Mouse (Mus musculus) kidney, embryonic 15.5 days (tissue): ENCODE results near the gene Dhrs7b. TPM values are rescaled to one million over a fixed set of nuclear protein-coding genes. Genes with fewer than 3 reads are reported as not detected.

Experiments
- ATAC-seq: fragments of 200-750 bp; cut with Nextera tagmentation; replicated peaks from 2 replicates; pipeline ENCODE4 v1.8.0; 2017; ENCODE audit warnings: moderate TSS enrichment; ENCODE audit not compliant: low FRiP score
- H3K27ac ChIP-seq: fragments of 300-500 bp; sonication (generic); 2 replicates; pipeline ENCODE4 v1.5.1; 2015; ENCODE audit warnings: mild to moderate bottlenecking, inconsistent platforms
- H3K27me3 ChIP-seq: fragments of 300-500 bp; sonication (generic); 2 replicates; pipeline ENCODE4 v1.6.1; 2015; ENCODE audit warnings: inconsistent platforms
- H3K36me3 ChIP-seq: fragments of 300-500 bp; sonication (generic); 2 replicates; pipeline ENCODE4 v1.6.1; 2015; ENCODE audit warnings: inconsistent platforms
- H3K4me1 ChIP-seq: fragments of 300-500 bp; sonication (generic); 2 replicates; pipeline ENCODE4 v1.6.1; 2015; ENCODE audit warnings: inconsistent platforms
- H3K4me2 ChIP-seq: fragments of 300-500 bp; sonication (generic); 2 replicates; pipeline ENCODE4 v1.6.1; 2015; ENCODE audit warnings: moderate library complexity, mild to moderate bottlenecking, inconsistent platforms
- H3K4me3 ChIP-seq: fragments of 300-500 bp; sonication (generic); replicated peaks from 2 replicates; pipeline ENCODE4 v1.5.1; 2015; ENCODE audit warnings: mild to moderate bottlenecking, inconsistent platforms
- H3K9ac ChIP-seq: fragments of 300-500 bp; sonication (generic); 2 replicates; pipeline ENCODE4 v1.6.1; 2015; ENCODE audit warnings: mild to moderate bottlenecking, inconsistent platforms
- H3K9me3 ChIP-seq: fragments of 300-500 bp; sonication (generic); replicated peaks from 2 replicates; pipeline ENCODE4 v1.6.1; 2016; ENCODE audit warnings: inconsistent platforms
- WGBS: fragments of 180-500 bp; shearing (Covaris S2); methylation state at CpG from one replicate; pipeline ENCODE4 v1.1.7; 2015; ENCODE audit warnings: mixed read lengths; 5-methylcytosine and 5-hydroxymethylcytosine counted together
- polyA plus RNA-seq: library from polyadenylated mRNA; unstranded; fragments of >200 nt; fragmentation: Nextera tagmentation; extraction: Ambion mirVana; gene quantifications from 2 replicates; pipeline ENCODE4 v1.2.1, GENCODE M21; 2015

Gene Dhrs7b
- 36.0 and 38.2 TPM in 2 replicates for polyA plus RNA-seq

DNA sequence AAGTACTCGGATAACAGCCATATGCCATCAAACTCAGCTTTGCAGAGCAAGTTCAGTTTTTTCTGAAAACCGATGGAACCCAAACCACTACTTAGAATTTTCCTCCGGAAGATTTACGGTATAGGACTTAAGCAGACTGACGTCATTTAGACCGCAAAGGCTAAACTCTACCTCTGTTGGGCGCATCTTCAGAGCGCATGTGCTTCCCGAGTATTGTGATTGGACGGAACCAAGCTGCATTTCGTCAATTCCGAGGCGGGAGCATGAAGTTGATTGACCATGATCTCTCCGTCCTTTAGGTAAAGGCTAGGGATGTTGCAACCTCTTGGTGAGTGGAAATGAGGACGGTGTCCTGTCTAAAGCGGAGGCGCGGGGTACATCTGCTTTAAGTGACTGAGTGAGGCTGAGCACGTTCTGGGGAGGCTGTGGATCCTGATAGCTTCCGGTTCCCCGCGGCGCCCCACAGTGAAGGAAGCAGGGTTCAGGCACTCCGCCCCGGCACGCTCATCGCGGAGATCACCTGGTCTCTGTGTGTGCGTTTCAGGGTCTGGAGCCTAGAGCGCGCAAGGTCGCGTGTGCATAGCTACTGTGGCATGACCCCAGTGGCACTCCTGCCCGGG lies at the start of gene Dhrs7b:
Gene Dhrs7b (plus strand): TSS at position 199 of the 620 bp plus-strand sequence.
- peak within 1 kb of the TSS; percentile 67 for H3K9ac ChIP-seq
- no peaks in the 10 kb centered on the region for H3K27me3 ChIP-seq
- ATAC-seq = peak; percentile 96
- peaks cover 6% of the 10 kb centered on the region for H3K4me1 ChIP-seq
- no peaks in the 10 kb centered on the region for H3K36me3 ChIP-seq
- peak within 1 kb of the TSS; percentile 78 for H3K4me2 ChIP-seq
- H3K27ac ChIP-seq = peak within 1 kb of the TSS; percentile 57
- H3K4me3 ChIP-seq = peak within 1 kb of the TSS; percentile 70
- no peaks in the 10 kb centered on the region for H3K9me3 ChIP-seq
- under 1% methylated on average over 34 of the region's 34 CpGs for WGBS

DNA sequence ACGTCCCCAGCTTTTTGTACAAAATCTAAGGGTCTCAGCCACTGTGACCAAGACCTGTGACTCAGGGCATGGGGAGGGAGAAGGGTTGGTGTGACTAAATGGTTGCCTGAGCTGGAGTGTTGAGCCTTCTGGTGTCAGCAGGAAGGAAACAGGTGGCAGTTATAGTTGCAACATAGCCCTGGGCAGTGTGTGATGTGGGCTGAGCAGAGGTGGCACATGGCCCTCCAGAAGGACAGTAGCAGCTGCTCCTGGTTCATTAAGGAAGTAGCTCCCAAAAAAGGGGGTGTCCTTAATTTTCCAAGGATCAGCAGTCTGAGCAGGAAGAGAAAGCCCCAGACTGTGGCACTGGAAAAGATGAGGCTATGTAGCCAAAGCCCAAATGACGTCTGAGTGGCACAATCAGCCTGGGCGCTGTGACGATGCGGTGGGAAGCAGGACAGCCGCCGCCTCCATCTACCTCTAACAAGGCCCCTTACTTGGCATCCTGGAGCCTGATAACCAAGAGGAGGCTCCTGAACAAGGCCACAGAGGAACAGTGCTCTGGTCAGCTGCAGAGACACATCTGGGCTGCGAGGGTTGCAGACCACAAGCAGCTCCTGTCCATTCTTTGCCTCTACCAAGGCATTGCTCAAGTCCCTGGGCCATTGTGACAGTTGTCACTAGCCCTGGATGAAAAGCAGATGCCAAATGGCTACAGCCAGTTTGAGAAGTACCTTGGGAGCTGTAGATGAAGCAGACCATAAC lies 46.1 kb upstream of the Dhrs7b start:
- no peak overlapping the region for H3K27ac ChIP-seq
- H3K27me3 ChIP-seq = no peaks in the 10 kb centered on the region
- H3K4me1 ChIP-seq = peaks cover 33% of the 10 kb centered on the region
- H3K4me2 ChIP-seq = no peak overlapping the region
- H3K36me3 ChIP-seq = peaks cover 91% of the 10 kb centered on the region
- no peak for ATAC-seq
- no peak overlapping the region for H3K9ac ChIP-seq
- no peak overlapping the region for H3K4me3 ChIP-seq
- WGBS = 93% methylated on average over 8 of the region's 8 CpGs
- H3K9me3 ChIP-seq = no peaks in the 10 kb centered on the region

DNA sequence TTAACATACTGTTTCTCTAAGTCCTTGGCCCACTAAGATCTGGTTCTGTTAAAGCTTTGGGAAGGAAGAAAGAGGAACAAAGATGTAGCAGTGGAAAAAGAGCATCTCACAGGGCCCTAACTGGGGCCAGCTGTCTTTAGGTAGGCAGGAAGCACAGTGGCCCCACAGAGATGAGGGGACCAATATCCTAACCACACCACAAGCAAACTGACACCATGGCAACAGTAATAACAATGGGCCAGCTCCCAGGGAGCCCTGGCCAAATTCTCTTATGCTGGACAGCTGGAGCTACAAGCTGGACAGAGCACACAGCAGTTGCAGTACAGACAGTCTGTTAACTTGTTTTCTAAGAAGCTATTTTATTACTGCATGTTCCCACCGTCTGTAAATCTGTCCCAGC lies 42.8 kb upstream of the Dhrs7b start:
- no peak overlapping the region for H3K4me3 ChIP-seq
- no peak overlapping the region for H3K9ac ChIP-seq
- no peaks in the 10 kb centered on the region for H3K27me3 ChIP-seq
- H3K36me3 ChIP-seq = peaks cover 95% of the 10 kb centered on the region
- no peaks in the 10 kb centered on the region for H3K9me3 ChIP-seq
- peaks cover under 1% of the 10 kb centered on the region for H3K4me1 ChIP-seq
- 70% methylated on average over 1 of the region's 1 CpGs for WGBS
- no peak for ATAC-seq
- no peak overlapping the region for H3K4me2 ChIP-seq
- no peak overlapping the region for H3K27ac ChIP-seq

DNA sequence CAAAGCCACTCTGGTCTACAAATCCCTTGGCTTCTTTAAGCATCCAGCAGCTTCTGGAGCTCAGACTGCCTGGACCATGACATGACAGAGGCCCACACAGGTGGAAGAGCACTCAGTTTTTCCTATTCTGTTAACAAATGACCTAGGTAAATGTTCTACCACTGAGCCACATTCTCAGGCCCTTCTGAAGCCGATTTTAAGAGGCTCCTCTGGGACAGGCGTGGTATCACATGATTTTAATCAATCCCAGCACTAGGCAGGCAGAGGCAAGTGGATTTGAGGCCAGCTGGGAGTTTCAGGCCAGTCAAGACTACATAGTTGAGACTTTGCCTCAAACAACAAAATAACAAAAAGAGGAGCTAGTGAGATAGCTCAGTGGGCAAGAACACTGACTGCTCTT lies 40.0 kb upstream of the Dhrs7b start:
- no peaks in the 10 kb centered on the region for H3K27me3 ChIP-seq
- no peak overlapping the region for H3K9ac ChIP-seq
- ATAC-seq = no peak
- 85% methylated on average over 2 of the region's 2 CpGs for WGBS
- H3K4me2 ChIP-seq = no peak overlapping the region
- no peaks in the 10 kb centered on the region for H3K9me3 ChIP-seq
- H3K36me3 ChIP-seq = peaks cover 91% of the 10 kb centered on the region
- no peak overlapping the region for H3K4me3 ChIP-seq
- no peak overlapping the region for H3K27ac ChIP-seq
- no peaks in the 10 kb centered on the region for H3K4me1 ChIP-seq

GRCm38 (mm10) chr11:60796342-60796741 lies 34.1 kb upstream of the Dhrs7b start:
- Histone ChIP-seq H3K4me2 (no peak overlapping the region), H3K36me3 (peaks cover 85% of the 10 kb centered on the region), H3K27me3 (no peaks in the 10 kb centered on the region), H3K27ac (no peak overlapping the region), H3K9ac (no peak overlapping the region), H3K4me1 (no peaks in the 10 kb centered on the region), H3K4me3 (no peak overlapping the region), H3K9me3 (no peaks in the 10 kb centered on the region)
- no peak for ATAC-seq
- WGBS = 85% methylated on average over 11 of the region's 11 CpGs

DNA sequence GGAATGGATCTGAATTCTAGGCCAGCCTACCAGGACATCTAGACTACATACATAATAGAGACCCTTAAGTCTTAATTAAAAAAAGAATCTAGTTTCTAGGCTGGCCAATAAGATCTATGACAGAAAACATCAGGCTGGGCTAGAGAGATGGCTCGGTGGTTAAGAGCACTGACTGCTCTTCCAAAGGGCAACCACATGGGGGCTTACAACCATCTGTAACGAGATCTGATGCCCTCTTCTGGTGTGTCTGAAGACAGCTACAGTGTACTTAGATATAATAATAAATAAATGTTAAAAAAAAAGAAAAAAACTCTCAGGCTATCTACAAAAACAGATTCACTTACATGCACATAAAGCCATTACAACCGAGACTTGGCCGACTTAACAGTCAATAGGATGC lies 30.5 kb upstream of the Dhrs7b start:
- Histone ChIP-seq H3K4me1 (no peaks in the 10 kb centered on the region), H3K27ac (no peak overlapping the region), H3K4me3 (no peak overlapping the region), H3K27me3 (no peaks in the 10 kb centered on the region), H3K36me3 (peaks cover 75% of the 10 kb centered on the region), H3K4me2 (no peak overlapping the region), H3K9me3 (no peaks in the 10 kb centered on the region), H3K9ac (no peak overlapping the region)
- ATAC-seq = no peak
- 89% methylated on average over 4 of the region's 4 CpGs for WGBS

DNA sequence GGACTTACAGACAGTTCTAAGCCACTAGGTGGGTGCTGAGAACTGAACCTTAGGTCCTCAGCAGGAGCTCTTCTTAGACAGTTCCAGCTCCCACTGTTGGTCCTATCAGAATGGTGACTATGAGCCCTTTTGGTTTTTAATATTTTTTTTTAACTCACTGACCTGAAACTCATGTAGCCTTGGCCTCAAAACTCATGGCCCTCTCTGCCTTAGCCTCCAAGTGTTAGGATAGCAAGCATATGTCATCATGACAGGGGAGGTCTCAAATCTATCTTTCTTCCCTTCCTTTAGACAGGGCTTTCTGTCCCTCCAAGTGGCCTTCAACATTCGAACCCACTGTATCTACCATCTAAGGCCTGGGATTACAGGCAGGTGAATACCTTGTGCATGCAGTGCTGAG lies 29.5 kb upstream of the Dhrs7b start:
- Histone ChIP-seq H3K27me3 (no peaks in the 10 kb centered on the region), H3K4me3 (no peak overlapping the region), H3K27ac (no peak overlapping the region), H3K9ac (no peak overlapping the region), H3K9me3 (no peaks in the 10 kb centered on the region), H3K36me3 (peaks cover 73% of the 10 kb centered on the region), H3K4me1 (no peaks in the 10 kb centered on the region), H3K4me2 (no peak overlapping the region)
- ATAC-seq = no peak
- whole genome bisulfite sequencing = 90% methylated on average over 1 of the region's 1 CpGs

DNA sequence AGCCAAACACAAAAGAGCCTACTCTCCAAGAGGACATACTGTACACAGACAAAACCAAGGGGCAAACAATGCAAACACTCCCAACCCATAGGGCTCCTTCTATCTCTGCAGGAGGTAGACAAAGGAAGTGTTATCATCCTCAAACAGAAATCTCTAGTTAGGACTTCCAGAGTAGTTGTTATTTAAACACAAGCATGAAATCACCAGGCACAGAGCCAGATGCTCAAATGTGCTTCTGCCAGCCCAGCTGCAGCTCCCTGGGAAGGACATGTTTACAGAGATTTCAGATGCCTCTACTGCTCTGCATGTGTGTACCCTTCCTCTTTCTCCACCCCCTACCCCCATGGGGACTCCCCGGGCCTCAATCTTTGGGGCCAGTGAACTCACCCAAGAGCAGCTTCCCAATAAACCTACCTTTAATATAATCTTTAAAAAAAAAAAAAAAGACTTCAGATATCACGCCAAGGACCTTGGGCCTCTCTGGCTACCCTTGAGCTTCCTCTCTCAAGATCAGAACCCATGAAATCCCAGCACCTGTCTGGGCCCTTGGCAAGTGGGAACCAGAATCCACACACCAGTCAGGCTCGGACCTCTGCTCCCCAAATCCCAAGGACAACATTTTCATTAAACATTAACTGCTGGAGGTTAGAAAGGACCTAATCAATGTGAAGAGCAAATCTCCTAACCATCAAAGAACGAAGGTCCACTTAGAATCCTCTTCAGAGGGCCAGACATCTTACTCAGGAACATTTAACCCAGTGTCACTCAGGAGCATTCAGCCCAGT lies 22.0 kb upstream of the Dhrs7b start:
- no peaks in the 10 kb centered on the region for H3K27me3 ChIP-seq
- no peak overlapping the region for H3K4me3 ChIP-seq
- H3K4me1 ChIP-seq = peaks cover 33% of the 10 kb centered on the region
- no peaks in the 10 kb centered on the region for H3K9me3 ChIP-seq
- no peak overlapping the region for H3K27ac ChIP-seq
- 78% methylated on average over 4 of the region's 4 CpGs for WGBS
- H3K4me2 ChIP-seq = peak overlapping the region; percentile 90
- peaks cover 13% of the 10 kb centered on the region for H3K36me3 ChIP-seq
- peak overlapping the region; percentile 29; the same call in 1 of the 2 replicates for H3K9ac ChIP-seq
- no peak for ATAC-seq

GRCm38 (mm10) chr11:60809546-60809945 lies 20.9 kb upstream of the Dhrs7b start:
- H3K4me1 ChIP-seq = peaks cover 33% of the 10 kb centered on the region
- WGBS = 44% methylated on average over 1 of the region's 1 CpGs
- no peak for ATAC-seq
- H3K4me2 ChIP-seq = peak overlapping the region; percentile 90
- H3K27me3 ChIP-seq = no peaks in the 10 kb centered on the region
- H3K9ac ChIP-seq = peak overlapping the region; percentile 26; the same call in 1 of the 2 replicates
- H3K27ac ChIP-seq = peak overlapping the region; percentile 72
- H3K36me3 ChIP-seq = 0 out of 2 replicates have a peak, but pooled peaks cover 3% of the 10 kb centered on the region
- H3K4me3 ChIP-seq = peak overlapping the region; percentile 59
- H3K9me3 ChIP-seq = no peaks in the 10 kb centered on the region

DNA sequence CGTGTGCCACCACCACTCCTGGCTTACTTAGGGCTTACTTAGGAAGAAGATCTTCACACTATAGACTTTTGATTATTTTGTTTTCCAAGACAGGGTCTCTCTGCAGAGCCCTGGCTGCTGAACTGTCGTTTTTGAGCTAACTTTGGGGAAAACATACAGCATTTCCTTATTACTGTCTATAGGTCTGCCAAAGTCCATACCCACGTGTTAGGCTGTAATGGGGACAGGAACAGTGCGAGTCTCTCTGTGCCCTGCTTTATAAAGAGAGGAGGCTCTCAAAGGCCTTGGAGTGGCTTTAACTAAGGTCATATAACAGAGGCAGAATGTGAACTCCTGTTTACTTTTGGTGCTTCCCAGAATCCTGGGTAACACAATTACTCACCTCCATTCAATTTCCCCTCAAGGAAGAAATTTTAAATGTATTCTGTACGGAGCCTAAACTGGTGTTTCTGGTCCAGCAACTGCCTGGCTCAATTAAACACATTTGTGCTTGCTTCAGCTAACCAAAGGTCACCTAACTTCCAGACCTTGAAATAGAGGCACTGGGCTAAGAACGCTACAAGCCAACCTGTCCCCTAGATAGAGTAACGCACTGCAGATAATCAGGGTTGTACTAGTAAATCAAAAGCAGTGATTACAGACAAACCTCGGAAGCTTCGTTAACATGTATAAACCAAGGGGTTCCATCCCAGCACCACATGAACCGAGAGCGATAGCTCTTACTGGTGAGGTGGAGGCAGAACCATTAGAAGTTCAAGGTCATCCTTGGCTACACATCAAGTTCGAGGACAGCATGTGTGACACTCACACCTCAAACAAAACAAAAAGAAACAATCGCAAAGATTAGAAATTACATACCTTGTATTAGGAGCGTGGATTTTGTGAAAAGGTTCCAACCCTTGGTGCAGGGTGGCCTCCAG lies 20.1 kb upstream of the Dhrs7b start:
- Histone ChIP-seq H3K4me2 (peak overlapping the region; percentile 90), H3K9me3 (no peaks in the 10 kb centered on the region), H3K4me1 (peaks cover 33% of the 10 kb centered on the region), H3K9ac (peak overlapping the region; percentile 48), H3K36me3 (0 out of 2 replicates have a peak, but pooled peaks cover 3% of the 10 kb centered on the region), H3K4me3 (peak overlapping the region; percentile 59), H3K27me3 (no peaks in the 10 kb centered on the region), H3K27ac (peak overlapping the region; percentile 72)
- ATAC-seq = peak; percentile 13
- 10% methylated on average over 14 of the region's 14 CpGs for whole genome bisulfite sequencing

DNA sequence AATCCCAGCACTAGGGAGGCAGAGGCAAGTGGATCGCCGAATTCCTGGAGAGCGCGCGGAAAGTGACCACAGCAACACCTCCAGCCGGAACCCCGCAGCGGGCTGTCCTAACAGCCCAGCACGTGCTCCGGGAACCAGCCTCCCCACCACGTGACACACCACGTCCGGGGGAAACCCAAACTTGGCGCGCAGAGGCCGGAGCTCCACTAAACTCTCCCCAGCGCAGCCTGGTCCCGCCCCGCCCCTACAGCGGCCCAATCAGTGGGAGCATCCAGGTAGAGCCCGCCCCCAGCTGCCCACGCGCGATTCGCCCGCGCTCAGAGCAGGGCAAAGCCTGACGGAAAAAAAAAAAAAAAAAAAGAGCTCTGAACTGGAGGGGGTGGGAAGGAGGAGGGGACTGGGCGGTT lies 19.4 kb upstream of the Dhrs7b start:
- Histone ChIP-seq H3K27ac (peak overlapping the region; percentile 72), H3K9ac (peak overlapping the region; percentile 48)
- ATAC-seq = peak; percentile 97

More for the DNA sequence above, 19.4 kb upstream of the Dhrs7b start:
- Histone ChIP-seq H3K4me2 (peak overlapping the region; percentile 90), H3K27me3 (no peaks in the 10 kb centered on the region), H3K4me3 (peak overlapping the region; percentile 59), H3K4me1 (peaks cover 33% of the 10 kb centered on the region), H3K36me3 (0 out of 2 replicates have a peak, but pooled peaks cover 3% of the 10 kb centered on the region), H3K9me3 (no peaks in the 10 kb centered on the region)
- under 1% methylated on average over 29 of the region's 29 CpGs for WGBS
